Mouse (Mus musculus) G1E-ER4 (cell line): ENCODE measurements around the gene Bcl9. TPM values are rescaled to one million over a fixed set of nuclear protein-coding genes. Genes with fewer than 3 reads are reported as not detected.

Source experiments
- GATA1 ChIP-seq: IDR thresholded peaks from one replicate; pipeline ENCODE4 v1.8.0; 2012; ENCODE audit warnings: low read length, inconsistent platforms
- polyA plus RNA-seq: library from polyadenylated mRNA; stranded (reverse); fragments of >175 nt; gene quantifications from 2 replicates; pipeline ENCODE4 v1.2.3, GENCODE M21; 2012

Bcl9 gene
- polyA plus RNA-seq, 1 experiment, result 9.0 TPM

- no peak for TF ChIP-seq GATA1
Measured at GRCm38 (mm10) chr3:97178885-97179284, 118.8 kb downstream of the Bcl9 start.

- no peak for TF ChIP-seq GATA1
Measured at GRCm38 (mm10) chr3:97172632-97173031, 125.1 kb downstream of the Bcl9 start.

GRCm38 (mm10) chr3:97172231-97172630 is 125.5 kb downstream of the Bcl9 start:
- no peak for TF ChIP-seq GATA1

- TF ChIP-seq GATA1, result no peak
Measured at GRCm38 (mm10) chr3:97171531-97171930, 126.2 kb downstream of the Bcl9 start.

- TF ChIP-seq GATA1, result no peak
Measured at GRCm38 (mm10) chr3:97167126-97167525, 130.6 kb downstream of the Bcl9 start.

- peak; percentile 82 for TF ChIP-seq GATA1
Measured at GRCm38 (mm10) chr3:97164477-97164876, 133.2 kb downstream of the Bcl9 start.

- no peak for TF ChIP-seq GATA1
Measured at GRCm38 (mm10) chr3:97161773-97162172, 135.9 kb downstream of the Bcl9 start.

- no peak for TF ChIP-seq GATA1
Measured at GRCm38 (mm10) chr3:97160908-97161307, 136.8 kb downstream of the Bcl9 start.

GRCm38 (mm10) chr3:97159986-97160385 is 137.7 kb downstream of the Bcl9 start:
- no peak for TF ChIP-seq GATA1

GRCm38 (mm10) chr3:97159509-97159850 is 138.2 kb downstream of the Bcl9 start:
- TF ChIP-seq GATA1, result no peak

GRCm38 (mm10) chr3:97158611-97159508 is 138.9 kb downstream of the Bcl9 start, which contains the start of gene Acp6:
TSS of gene Acp6 (plus strand) at chr3:97158777.
- TF ChIP-seq GATA1, result no peak

GRCm38 (mm10) chr3:97157958-97158599 is 139.6 kb downstream of the Bcl9 start:
- TF ChIP-seq GATA1, result no peak

GRCm38 (mm10) chr3:97157308-97157707 is 140.4 kb downstream of the Bcl9 start:
- TF ChIP-seq GATA1, result no peak

- TF ChIP-seq GATA1, result no peak
Measured at GRCm38 (mm10) chr3:97156431-97156830, 141.3 kb downstream of the Bcl9 start.

Other genes starting within 250 kb of the Bcl9 start
- 37.4 and 39.3 TPM in 2 replicates for gene Acp6, start 139.1 kb downstream of the Bcl9 start, polyA plus RNA-seq
- gene Olfr1402, start 124.1 kb upstream of the Bcl9 start, polyA plus RNA-seq, result not detected in 2 replicates